Mouse (Mus musculus) C2C12 (cell line): ENCODE results near the gene Med25.

Experiments
- CTCF ChIP-seq: IDR thresholded peaks from one replicate; pipeline ENCODE4 v1.5.1; 2011; ENCODE audit not compliant: control insufficient read depth, insufficient read depth, insufficient read length
- MYOD1 ChIP-seq: IDR thresholded peaks from one replicate; pipeline ENCODE4 v1.6.1; 2011; ENCODE audit warnings: low read depth; ENCODE audit not compliant: control insufficient read depth, insufficient read length

DNA sequence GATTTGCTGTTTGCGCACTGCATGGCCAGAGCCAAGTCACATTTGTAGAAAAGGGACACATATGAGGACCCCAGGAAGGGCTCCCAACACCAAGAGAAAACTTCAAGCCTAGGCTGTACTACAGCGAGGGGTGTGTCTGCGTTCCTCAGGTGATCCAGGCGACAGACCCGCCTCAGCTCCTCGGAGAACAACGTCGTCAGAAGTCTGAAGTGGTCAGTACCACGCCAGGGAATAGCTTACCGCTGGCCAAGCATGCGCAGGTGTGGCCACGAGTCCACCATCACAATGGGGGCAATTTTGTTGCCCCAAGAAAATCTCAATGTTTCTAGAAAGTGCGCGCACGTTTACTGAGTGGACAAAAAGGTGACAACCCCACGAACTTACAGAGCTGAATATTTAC, 24.0 kb downstream of the Med25 start:
- TF ChIP-seq CTCF (no peak), MYOD1 (no peak)
